Mouse (Mus musculus): ENCODE measurements at regions not wholly inside any gene's neighbourhood (a gene's known extent, or its start where the extent isn't known, plus 50 kb on each side); places are given as distances from the start of the nearest gene placed in this dataset.
A peak's percentile ranks its signal among the peaks of the same experiment; 100 is the strongest.

DNA sequence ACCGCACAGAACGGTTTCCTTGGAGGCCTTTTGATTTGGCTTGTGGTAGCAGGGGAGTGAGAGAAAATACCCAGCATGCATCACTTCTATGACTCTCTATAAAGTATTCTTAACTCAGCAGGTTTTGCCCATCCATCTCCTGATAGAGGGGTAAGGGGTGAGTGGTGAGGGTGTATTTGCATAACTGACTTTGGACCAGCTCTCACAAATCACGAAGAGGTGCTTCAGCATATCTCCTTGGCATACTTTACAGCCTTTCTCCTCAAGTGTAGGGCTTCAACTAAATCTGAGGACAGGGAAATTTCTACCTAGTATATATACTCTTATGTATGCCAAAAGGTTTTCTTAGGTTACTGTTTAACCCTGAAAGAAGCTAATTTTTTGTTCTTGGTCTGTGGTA, 273.4 kb downstream of the Tdrd3 start:
- WGBS = 70% methylated on average over 3 of the region's 3 CpGs
- Histone ChIP-seq H3K4me2 (ENCODE audit: low read depth, low read length) (no peak overlapping the region), H3K9ac (ENCODE audit: low read length) (no peak overlapping the region), H3K27ac (ENCODE audit: low read length) (no peak overlapping the region), H3K4me3 (ENCODE audit: low read length) (no peak overlapping the region), H3K36me3 (ENCODE audit: control insufficient read depth, insufficient read depth, low read length) (no peaks in the 10 kb centered on the region), H3K27me3 (ENCODE audit: control insufficient read depth, insufficient read depth, low read depth, low read length) (no peaks in the 10 kb centered on the region), H3K4me1 (replicated peaks; ENCODE audit: control insufficient read depth, insufficient read depth, low read length) (no peaks in the 10 kb centered on the region), H3K9me3 (ENCODE audit: control insufficient read depth, low read length) (no peaks in the 10 kb centered on the region)
- ATAC-seq (ENCODE audit: low read depth) = peak; percentile 96

DNA sequence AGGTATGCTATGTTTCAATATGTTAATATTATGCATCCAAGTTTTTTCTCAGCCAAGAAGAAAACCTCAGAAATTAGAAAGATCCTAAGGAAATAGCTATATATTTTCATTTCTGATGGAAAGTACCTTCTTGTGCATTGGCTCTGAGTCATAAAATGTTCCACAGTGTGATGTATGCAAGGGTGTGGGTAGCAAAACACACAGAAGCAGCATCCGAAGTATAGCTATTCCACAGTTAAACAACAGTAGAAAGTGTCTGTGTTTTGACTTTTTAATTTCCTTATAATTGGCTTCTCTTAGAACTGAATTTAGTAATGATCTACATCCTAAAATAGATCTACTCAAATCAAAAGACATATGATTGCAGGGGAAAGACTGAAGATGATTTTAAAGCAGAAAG, 320.0 kb downstream of the Tdrd3 start:
- Histone ChIP-seq H3K36me3 (ENCODE audit: control insufficient read depth, insufficient read depth, low read length) (no peaks in the 10 kb centered on the region), H3K4me2 (ENCODE audit: low read depth, low read length) (no peak overlapping the region), H3K27me3 (ENCODE audit: control insufficient read depth, insufficient read depth, low read depth, low read length) (no peaks in the 10 kb centered on the region), H3K27ac (ENCODE audit: low read length) (no peak overlapping the region), H3K4me1 (replicated peaks; ENCODE audit: control insufficient read depth, insufficient read depth, low read length) (no peaks in the 10 kb centered on the region), H3K9ac (ENCODE audit: low read length) (no peak overlapping the region), H3K9me3 (ENCODE audit: control insufficient read depth, low read length) (no peaks in the 10 kb centered on the region), H3K4me3 (ENCODE audit: low read length) (no peak overlapping the region)
- 69% methylated on average over 1 of the region's 1 CpGs for WGBS
- no peak for ATAC-seq (ENCODE audit: low read depth)

DNA sequence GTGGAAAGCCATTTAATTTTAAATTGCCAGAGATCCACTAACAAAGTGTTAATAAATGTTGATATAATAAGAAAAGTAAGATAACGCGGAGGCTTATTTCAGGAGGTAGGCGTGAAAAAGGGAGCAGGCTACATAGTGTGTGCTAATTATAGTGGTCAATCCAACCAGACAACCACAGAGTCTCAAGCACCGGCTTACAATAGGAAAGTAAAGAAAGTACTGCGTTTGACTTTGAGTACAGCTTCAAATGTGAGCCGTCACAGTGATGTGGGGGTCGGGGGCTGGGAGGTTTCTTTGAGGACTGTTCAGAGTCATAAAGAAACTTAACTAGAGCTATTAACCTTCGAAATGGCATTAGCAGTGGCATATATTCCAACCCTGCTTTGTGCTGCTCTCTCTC, 329.1 kb downstream of the Tdrd3 start:
- H3K9ac ChIP-seq (ENCODE audit: low read length) = no peak overlapping the region
- no peaks in the 10 kb centered on the region for H3K36me3 ChIP-seq (ENCODE audit: control insufficient read depth, insufficient read depth, low read length)
- H3K4me3 ChIP-seq (ENCODE audit: low read length) = no peak overlapping the region
- no peaks in the 10 kb centered on the region for H3K9me3 ChIP-seq (ENCODE audit: control insufficient read depth, low read length)
- no peaks in the 10 kb centered on the region for H3K4me1 ChIP-seq (replicated peaks; ENCODE audit: control insufficient read depth, insufficient read depth, low read length)
- WGBS = 64% methylated on average over 8 of the region's 8 CpGs
- no peaks in the 10 kb centered on the region for H3K27me3 ChIP-seq (ENCODE audit: control insufficient read depth, insufficient read depth, low read depth, low read length)
- ATAC-seq (ENCODE audit: low read depth) = no peak
- H3K4me2 ChIP-seq (ENCODE audit: low read depth, low read length) = no peak overlapping the region
- H3K27ac ChIP-seq (ENCODE audit: low read length) = no peak overlapping the region

DNA sequence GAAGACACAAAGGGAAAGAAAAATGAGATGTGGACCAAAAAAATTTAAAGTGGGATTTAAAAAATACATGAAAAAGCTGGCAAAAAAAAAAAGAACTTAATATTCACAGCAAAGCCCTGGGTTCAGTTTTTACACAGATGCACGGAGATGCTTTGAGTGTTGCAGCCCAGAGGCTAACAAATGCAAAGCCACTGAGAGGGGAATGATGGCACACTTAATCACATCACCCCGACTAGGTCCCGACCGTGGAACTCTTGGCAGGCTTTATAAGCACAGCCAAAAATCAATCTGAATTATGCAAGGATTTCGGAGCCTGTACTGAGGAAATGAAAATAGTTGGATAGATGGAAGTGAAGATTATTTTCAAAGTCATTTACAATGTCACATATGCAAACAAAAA, 329.6 kb downstream of the Tdrd3 start:
- Histone ChIP-seq H3K9ac (ENCODE audit: low read length) (no peak overlapping the region), H3K4me3 (ENCODE audit: low read length) (no peak overlapping the region), H3K36me3 (ENCODE audit: control insufficient read depth, insufficient read depth, low read length) (no peaks in the 10 kb centered on the region), H3K27me3 (ENCODE audit: control insufficient read depth, insufficient read depth, low read depth, low read length) (no peaks in the 10 kb centered on the region), H3K9me3 (ENCODE audit: control insufficient read depth, low read length) (no peaks in the 10 kb centered on the region), H3K27ac (ENCODE audit: low read length) (no peak overlapping the region), H3K4me1 (replicated peaks; ENCODE audit: control insufficient read depth, insufficient read depth, low read length) (no peaks in the 10 kb centered on the region), H3K4me2 (ENCODE audit: low read depth, low read length) (no peak overlapping the region)
- ATAC-seq (ENCODE audit: low read depth) = no peak
- 42% methylated on average over 5 of the region's 5 CpGs for WGBS

DNA sequence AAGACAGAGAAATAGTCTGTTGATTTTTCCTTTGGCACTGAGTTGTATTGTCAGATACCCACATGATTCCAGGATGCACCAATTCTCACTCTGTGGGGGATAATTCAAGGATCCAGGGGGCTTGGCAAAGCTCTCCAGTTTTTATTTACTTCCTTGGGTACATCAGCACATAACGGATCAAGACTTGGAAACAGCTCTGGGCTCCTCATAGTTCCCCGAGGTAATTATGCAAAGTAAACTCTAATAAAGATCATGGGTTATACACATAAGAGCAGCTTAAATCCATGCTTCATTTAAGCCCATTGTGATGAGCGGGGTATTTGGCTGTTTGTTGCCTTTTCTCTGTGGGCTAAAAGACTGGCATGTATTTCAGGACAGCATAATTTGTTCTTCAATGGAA, 332.6 kb downstream of the Tdrd3 start:
- Histone ChIP-seq H3K9ac (ENCODE audit: low read length) (no peak overlapping the region), H3K27me3 (ENCODE audit: control insufficient read depth, insufficient read depth, low read depth, low read length) (no peaks in the 10 kb centered on the region), H3K9me3 (ENCODE audit: control insufficient read depth, low read length) (no peaks in the 10 kb centered on the region), H3K4me1 (replicated peaks; ENCODE audit: control insufficient read depth, insufficient read depth, low read length) (no peaks in the 10 kb centered on the region), H3K4me3 (ENCODE audit: low read length) (no peak overlapping the region), H3K36me3 (ENCODE audit: control insufficient read depth, insufficient read depth, low read length) (no peaks in the 10 kb centered on the region), H3K27ac (ENCODE audit: low read length) (no peak overlapping the region), H3K4me2 (ENCODE audit: low read depth, low read length) (no peak overlapping the region)
- ATAC-seq (ENCODE audit: low read depth) = no peak
- WGBS = 67% methylated on average over 3 of the region's 3 CpGs

DNA sequence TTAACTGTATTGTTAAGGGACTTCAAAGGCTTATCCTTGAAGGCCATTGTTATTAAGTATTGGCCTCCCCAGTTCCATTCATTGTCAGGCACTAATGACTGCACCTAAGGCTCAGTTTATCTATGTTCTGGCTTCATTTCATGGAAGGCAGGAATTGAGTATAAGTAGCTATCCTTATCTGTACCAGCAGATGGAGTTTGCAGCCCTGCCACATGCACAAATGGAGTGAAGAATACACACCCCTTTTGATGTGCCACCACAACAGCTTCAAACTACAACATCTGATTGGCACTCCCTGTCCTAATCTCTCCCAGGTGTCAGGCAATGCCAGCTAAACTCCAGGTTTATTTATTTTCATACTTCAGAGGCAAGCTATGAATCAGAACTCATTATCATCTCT, 333.3 kb downstream of the Tdrd3 start:
- no peaks in the 10 kb centered on the region for H3K36me3 ChIP-seq (ENCODE audit: control insufficient read depth, insufficient read depth, low read length)
- no peak overlapping the region for H3K27ac ChIP-seq (ENCODE audit: low read length)
- H3K27me3 ChIP-seq (ENCODE audit: control insufficient read depth, insufficient read depth, low read depth, low read length) = no peaks in the 10 kb centered on the region
- no peak for ATAC-seq (ENCODE audit: low read depth)
- no peaks in the 10 kb centered on the region for H3K9me3 ChIP-seq (ENCODE audit: control insufficient read depth, low read length)
- no peak overlapping the region for H3K4me3 ChIP-seq (ENCODE audit: low read length)
- no peaks in the 10 kb centered on the region for H3K4me1 ChIP-seq (replicated peaks; ENCODE audit: control insufficient read depth, insufficient read depth, low read length)
- H3K4me2 ChIP-seq (ENCODE audit: low read depth, low read length) = no peak overlapping the region
- no peak overlapping the region for H3K9ac ChIP-seq (ENCODE audit: low read length)

DNA sequence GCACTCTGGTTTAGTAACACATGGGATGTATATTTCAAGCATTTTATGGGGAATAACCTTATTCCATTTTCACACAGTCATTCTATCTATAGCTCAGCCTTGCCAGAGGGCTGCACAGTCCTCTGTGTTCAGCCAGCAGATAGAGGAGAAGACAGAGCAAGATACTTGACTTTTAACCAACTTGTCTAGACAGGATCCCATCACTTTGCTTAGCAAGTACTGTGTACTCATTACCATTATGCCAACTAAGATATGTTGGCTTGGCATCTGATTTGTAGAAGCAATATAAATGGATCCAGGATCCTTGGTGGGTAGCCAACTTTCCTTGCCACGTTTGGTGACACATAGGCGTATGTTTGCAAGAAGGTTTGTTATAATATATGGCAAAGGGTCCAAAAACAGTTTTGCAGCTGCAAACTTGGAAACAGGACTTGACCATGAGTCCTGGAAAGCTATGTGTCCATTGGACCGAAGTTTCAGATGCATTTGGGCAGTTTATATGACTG, 334.3 kb downstream of the Tdrd3 start:
- Histone ChIP-seq H3K27ac (ENCODE audit: low read length) (no peak overlapping the region), H3K36me3 (ENCODE audit: control insufficient read depth, insufficient read depth, low read length) (no peaks in the 10 kb centered on the region), H3K9me3 (ENCODE audit: control insufficient read depth, low read length) (no peaks in the 10 kb centered on the region), H3K4me3 (ENCODE audit: low read length) (no peak overlapping the region), H3K4me1 (replicated peaks; ENCODE audit: control insufficient read depth, insufficient read depth, low read length) (no peaks in the 10 kb centered on the region), H3K9ac (ENCODE audit: low read length) (no peak overlapping the region), H3K27me3 (ENCODE audit: control insufficient read depth, insufficient read depth, low read depth, low read length) (no peaks in the 10 kb centered on the region), H3K4me2 (ENCODE audit: low read depth, low read length) (no peak overlapping the region)
- no peak for ATAC-seq (ENCODE audit: low read depth)
- 70% methylated on average over 3 of the region's 3 CpGs for WGBS

DNA sequence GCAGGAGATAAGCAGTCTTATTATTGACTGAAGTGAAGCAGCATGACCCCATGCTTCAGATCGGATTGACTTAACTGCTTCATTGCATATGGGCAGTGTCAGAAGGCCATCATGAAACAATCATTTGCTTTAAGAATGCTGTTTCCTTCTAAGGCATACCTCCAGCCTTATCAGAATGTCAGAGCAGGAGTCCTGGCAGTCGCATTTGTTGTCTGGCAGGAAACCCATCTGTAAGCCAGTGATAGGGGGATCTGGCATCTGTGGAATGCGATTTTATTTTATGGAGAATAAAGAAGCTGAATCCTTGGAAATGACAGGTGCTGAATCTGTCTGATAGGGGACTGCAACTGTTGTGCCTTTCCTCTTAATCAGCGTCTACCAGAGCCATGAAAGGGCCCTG, 338.3 kb downstream of the Tdrd3 start:
- Histone ChIP-seq H3K9ac (ENCODE audit: low read length) (no peak overlapping the region), H3K9me3 (ENCODE audit: control insufficient read depth, low read length) (no peaks in the 10 kb centered on the region), H3K4me1 (replicated peaks; ENCODE audit: control insufficient read depth, insufficient read depth, low read length) (no peaks in the 10 kb centered on the region), H3K4me2 (ENCODE audit: low read depth, low read length) (no peak overlapping the region), H3K36me3 (ENCODE audit: control insufficient read depth, insufficient read depth, low read length) (no peaks in the 10 kb centered on the region), H3K4me3 (ENCODE audit: low read length) (no peak overlapping the region), H3K27me3 (ENCODE audit: control insufficient read depth, insufficient read depth, low read depth, low read length) (no peaks in the 10 kb centered on the region), H3K27ac (ENCODE audit: low read length) (no peak overlapping the region)
- no peak for ATAC-seq (ENCODE audit: low read depth)
- 43% methylated on average over 4 of the region's 4 CpGs for WGBS

DNA sequence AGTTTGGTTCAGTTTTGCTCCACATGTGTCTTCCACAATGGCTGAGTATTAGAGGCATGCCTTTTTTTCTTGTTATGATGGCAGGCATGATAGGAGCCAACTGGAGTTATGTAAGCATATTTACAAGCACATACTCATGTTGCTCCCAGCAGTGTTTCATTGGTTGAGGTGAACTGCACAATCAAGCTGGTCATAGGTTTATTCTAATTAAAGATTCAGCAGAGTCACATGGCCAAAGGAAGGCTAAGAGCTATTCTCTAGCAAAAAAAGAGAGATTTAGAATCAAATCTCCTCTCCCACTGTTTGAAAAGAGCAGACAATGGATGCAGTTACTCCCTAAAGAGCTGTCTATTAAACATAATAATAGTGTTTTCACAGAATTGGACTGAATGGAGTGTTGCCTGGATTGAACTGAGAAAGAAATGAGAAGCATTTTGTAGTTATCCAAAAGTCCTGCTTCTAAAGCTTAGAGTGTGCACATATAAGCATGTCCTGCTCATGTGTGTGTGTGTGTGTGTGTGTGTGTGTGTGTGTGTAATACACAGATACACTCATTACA, 359.0 kb downstream of the Tdrd3 start:
- Histone ChIP-seq H3K9ac (ENCODE audit: low read length) (no peak overlapping the region), H3K27me3 (ENCODE audit: control insufficient read depth, insufficient read depth, low read depth, low read length) (no peaks in the 10 kb centered on the region), H3K4me3 (ENCODE audit: low read length) (no peak overlapping the region), H3K4me2 (ENCODE audit: low read depth, low read length) (no peak overlapping the region), H3K36me3 (ENCODE audit: control insufficient read depth, insufficient read depth, low read length) (no peaks in the 10 kb centered on the region), H3K27ac (ENCODE audit: low read length) (no peak overlapping the region), H3K4me1 (replicated peaks; ENCODE audit: control insufficient read depth, insufficient read depth, low read length) (no peaks in the 10 kb centered on the region), H3K9me3 (ENCODE audit: control insufficient read depth, low read length) (no peaks in the 10 kb centered on the region)
- ATAC-seq (ENCODE audit: low read depth) = no peak

DNA sequence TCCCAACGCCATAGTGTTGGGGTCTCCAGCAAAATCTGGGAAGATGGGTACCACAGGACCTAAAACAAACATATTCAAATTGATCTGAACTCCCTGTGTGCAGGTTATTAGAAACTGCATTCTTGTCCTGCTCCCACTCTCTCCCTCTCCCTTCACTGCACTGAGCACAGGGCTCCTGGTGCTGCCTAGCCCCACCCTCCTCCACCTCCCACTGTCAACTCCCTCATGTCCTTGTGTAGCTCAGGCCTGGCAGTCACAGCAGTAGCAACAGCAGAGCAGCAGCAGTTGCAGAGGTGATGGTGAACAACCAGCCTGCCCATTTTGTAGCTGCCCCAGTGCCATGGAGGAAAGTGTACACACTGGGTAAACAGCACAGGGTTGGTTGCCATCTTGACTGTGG, 383.4 kb downstream of the Tdrd3 start:
- WGBS = 68% methylated on average over 1 of the region's 1 CpGs
- H3K4me2 ChIP-seq (ENCODE audit: low read depth, low read length) = no peak overlapping the region
- ATAC-seq (ENCODE audit: low read depth) = no peak

More for the DNA sequence above, 383.4 kb downstream of the Tdrd3 start:
- Histone ChIP-seq H3K4me3 (ENCODE audit: low read length) (no peak overlapping the region), H3K9ac (ENCODE audit: low read length) (no peak overlapping the region), H3K27me3 (ENCODE audit: control insufficient read depth, insufficient read depth, low read depth, low read length) (no peaks in the 10 kb centered on the region), H3K27ac (ENCODE audit: low read length) (no peak overlapping the region), H3K4me1 (replicated peaks; ENCODE audit: control insufficient read depth, insufficient read depth, low read length) (no peaks in the 10 kb centered on the region), H3K9me3 (ENCODE audit: control insufficient read depth, low read length) (no peaks in the 10 kb centered on the region), H3K36me3 (ENCODE audit: control insufficient read depth, insufficient read depth, low read length) (no peaks in the 10 kb centered on the region)

Data from lung, embryonic 16.5 days (tissue).